Mouse (Mus musculus) bone marrow, adult 2 months (tissue): ENCODE measurements around the gene Vmn2r110. TPM values are rescaled to one million over a fixed set of nuclear protein-coding genes. Genes with fewer than 3 reads are reported as not detected.

Experiments used
- H3K27ac ChIP-seq: fragments of 200-500 bp; 2 replicates; pipeline ENCODE4 v1.5.1; 2012; ENCODE audit warnings: low read depth, mild to moderate bottlenecking, control low read depth, inconsistent platforms, low read length; ENCODE audit not compliant: control insufficient read depth, poor library complexity, insufficient read depth
- H3K4me1 ChIP-seq: fragments of 200-500 bp; 2 replicates; pipeline ENCODE4 v1.6.1; 2011; ENCODE audit warnings: low read length; ENCODE audit not compliant: control insufficient read depth, insufficient read depth
- H3K4me3 ChIP-seq: fragments of 200-500 bp; replicated peaks from 2 replicates; pipeline ENCODE3; 2011; ENCODE audit warnings: mild to moderate bottlenecking, low read depth, low read length, control low read depth; ENCODE audit not compliant: control insufficient read depth
- CTCF ChIP-seq: fragments of 200-500 bp; IDR thresholded peaks from 2 replicates; pipeline ENCODE4 v1.5.1; 2011; ENCODE audit warnings: low read length, control low read depth; ENCODE audit not compliant: control insufficient read depth, insufficient read depth
- POLR2A ChIP-seq: fragments of 200-500 bp; IDR thresholded peaks from 2 replicates; pipeline ENCODE4 v1.6.1; 2011; ENCODE audit warnings: low read depth, mild to moderate bottlenecking, control low read depth, low read length, borderline replicate concordance; ENCODE audit not compliant: control insufficient read depth
- WGBS: fragments of 180-500 bp; shearing (Covaris S2); methylation state at CpG from one replicate; pipeline ENCODE4 v1.1.7; 2018; 5-methylcytosine and 5-hydroxymethylcytosine counted together
- polyA plus RNA-seq: library from polyadenylated mRNA; stranded (reverse); fragments of >200 nt; gene quantifications from 2 replicates; pipeline ENCODE4 v1.2.4, GENCODE M21; 2011; ENCODE audit warnings: low replicate concordance; ENCODE audit not compliant: missing spikeins, insufficient read depth, insufficient read length

Vmn2r110 gene
- polyA plus RNA-seq = 0.11 TPM in 1 of 2 replicates, not detected in the other

DNA sequence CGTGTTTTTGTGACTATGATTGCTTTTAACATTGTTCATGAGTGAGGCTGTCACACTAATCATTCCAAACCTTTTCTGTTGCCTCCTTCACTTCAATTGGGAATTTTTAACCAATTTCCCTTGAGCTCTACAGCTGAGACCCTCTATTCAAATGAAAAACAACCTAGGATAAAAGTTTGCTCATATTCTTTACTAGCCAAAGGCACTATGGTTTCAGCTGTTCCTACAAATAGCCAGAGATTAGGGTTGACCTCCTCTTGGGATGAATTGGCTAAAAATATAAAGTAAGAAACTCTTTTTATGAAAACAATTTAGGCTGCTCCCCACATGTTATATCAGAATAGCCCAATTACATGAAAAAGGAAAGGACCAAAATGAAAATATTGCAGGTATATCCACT lies at the start of gene Vmn2r110:
Vmn2r110 (minus strand) TSS at position 101 of the 400 bp plus-strand sequence.
- no peaks in the 10 kb centered on the region for H3K4me1 ChIP-seq
- no peak for TF ChIP-seq POLR2A
- TF ChIP-seq CTCF = no peak
- 34% methylated on average over 1 of the region's 1 CpGs for WGBS
- no peak within 1 kb of the TSS for H3K27ac ChIP-seq
- no peak within 1 kb of the TSS for H3K4me3 ChIP-seq

DNA sequence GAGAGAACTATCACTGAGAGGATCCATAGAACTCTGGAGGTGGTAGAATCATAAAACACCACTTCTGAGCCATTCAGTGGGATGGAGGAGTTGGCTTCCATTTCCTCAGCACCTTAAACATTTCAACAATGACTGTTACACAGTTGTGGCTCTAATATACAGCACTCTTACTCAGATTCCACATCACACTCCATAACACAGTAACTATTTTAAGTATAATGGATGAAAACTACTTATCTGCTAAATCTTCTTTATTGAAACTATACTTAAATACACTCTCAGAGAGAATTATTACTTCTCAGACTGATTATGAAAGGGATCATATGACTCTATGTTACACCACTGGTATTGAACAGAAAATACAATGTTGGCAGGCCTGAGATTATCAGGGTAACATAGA lies 28.6 kb upstream of the Vmn2r110 start, which contains the start of gene Fpr-rs3:
Fpr-rs3 (minus strand) TSS at position 101 of the 400 bp plus-strand sequence.
- no peak within 1 kb of the TSS for H3K4me3 ChIP-seq
- no peaks in the 10 kb centered on the region for H3K4me1 ChIP-seq
- no peak within 1 kb of the TSS for H3K27ac ChIP-seq
- TF ChIP-seq CTCF = no peak
- no peak for TF ChIP-seq POLR2A

DNA sequence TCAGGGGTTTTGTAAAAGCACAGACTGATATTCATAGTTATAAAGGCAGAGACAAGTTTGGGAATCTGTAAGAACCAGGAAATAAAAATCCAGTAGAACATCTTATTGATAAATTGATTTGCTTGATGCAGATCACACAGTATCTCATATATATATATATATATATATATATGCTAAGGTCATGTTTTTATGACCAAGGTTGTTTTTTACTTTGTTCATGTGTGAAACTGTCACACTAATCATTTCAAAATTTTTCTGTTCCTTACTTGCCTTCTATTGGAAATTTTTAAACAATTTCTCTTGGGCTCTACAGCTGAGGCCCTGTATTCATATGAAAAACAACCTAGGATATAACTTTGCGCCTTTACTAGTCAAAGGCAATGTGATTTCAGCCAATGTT lies 31.6 kb downstream of the Vmn2r110 start, which contains the start of gene Vmn2r109:
Vmn2r109 (minus strand) TSS at position 101 of the 400 bp plus-strand sequence.
- Histone ChIP-seq H3K4me3 (no peak within 1 kb of the TSS), H3K4me1 (no peaks in the 10 kb centered on the region), H3K27ac (no peak within 1 kb of the TSS)
- TF ChIP-seq CTCF (no peak), POLR2A (no peak)
- WGBS = 89% methylated on average over 1 of the region's 1 CpGs

Other genes starting within 250 kb of the Vmn2r110 start
- not detected in 2 replicates for gene Vmn1r224, start 182.3 kb downstream of the Vmn2r110 start, polyA plus RNA-seq
- not detected in 2 replicates for gene Vmn2r108, start 115.1 kb downstream of the Vmn2r110 start, polyA plus RNA-seq
- 0.32 TPM in 1 of 2 replicates, not detected in the other for gene Vmn1r225, start 98.3 kb downstream of the Vmn2r110 start, polyA plus RNA-seq
- gene Vmn2r109, start 31.7 kb downstream of the Vmn2r110 start, polyA plus RNA-seq = not detected in 2 replicates
- not detected in 2 replicates for gene Fpr-rs3, start 28.5 kb upstream of the Vmn2r110 start, polyA plus RNA-seq
- gene Vmn1r226, start 86.4 kb upstream of the Vmn2r110 start, polyA plus RNA-seq = not detected in 2 replicates
- gene Vmn1r227, start 133.4 kb upstream of the Vmn2r110 start, polyA plus RNA-seq = not detected in 2 replicates
- gene Vmn1r228, start 189.7 kb upstream of the Vmn2r110 start, polyA plus RNA-seq = not detected in 2 replicates
- gene Vmn1r229, start 215.1 kb upstream of the Vmn2r110 start, polyA plus RNA-seq = 0.14 TPM in 1 of 2 replicates, not detected in the other
- not detected in 2 replicates for gene Vmn1r230, start 244.0 kb upstream of the Vmn2r110 start, polyA plus RNA-seq